Mouse (Mus musculus) lung, embryonic 16.5 days (tissue): Measurements from ENCODE around the gene Tmem106a. TPM values are rescaled to one million over a fixed set of nuclear protein-coding genes. Genes with fewer than 3 reads are reported as not detected.
"Not testable (repeated sequence)": the region's sequence is repeated elsewhere in the genome, so short reads cannot be mapped to it uniquely, and the experiment has no call there.

Experiments
- ATAC-seq: fragments of 200-750 bp; cut with Nextera tagmentation; 2 replicates; pipeline ENCODE4 v1.8.0; 2017; ENCODE audit warnings: low read depth, mild to moderate bottlenecking, moderate library complexity
- H3K27ac ChIP-seq: fragments of 300-500 bp; sonication (generic); 2 replicates; pipeline ENCODE4 v1.5.1; 2014; ENCODE audit warnings: mild to moderate bottlenecking, control low read depth, low read length
- H3K27me3 ChIP-seq: fragments of 300-500 bp; sonication (generic); 2 replicates; pipeline ENCODE4 v1.6.1; 2014; ENCODE audit warnings: low read depth, low read length, mixed read lengths; ENCODE audit not compliant: control insufficient read depth, insufficient read depth
- H3K36me3 ChIP-seq: fragments of 300-500 bp; sonication (generic); 2 replicates; pipeline ENCODE4 v1.6.1; 2014; ENCODE audit warnings: low read length; ENCODE audit not compliant: control insufficient read depth, insufficient read depth
- H3K4me1 ChIP-seq: fragments of 300-500 bp; sonication (generic); replicated peaks from 2 replicates; pipeline ENCODE4 v1.6.1; 2014; ENCODE audit warnings: low read length, mixed read lengths; ENCODE audit not compliant: control insufficient read depth, insufficient read depth
- H3K4me2 ChIP-seq: fragments of 300-500 bp; sonication (generic); 2 replicates; pipeline ENCODE4 v1.6.1; 2014; ENCODE audit warnings: low read depth, low read length, control low read depth
- H3K4me3 ChIP-seq: fragments of 300-500 bp; sonication (generic); 2 replicates; pipeline ENCODE4 v1.5.1; 2014; ENCODE audit warnings: mild to moderate bottlenecking, low read length, control low read depth
- H3K9ac ChIP-seq: fragments of 300-500 bp; sonication (generic); 2 replicates; pipeline ENCODE4 v1.6.1; 2014; ENCODE audit warnings: low read length, control low read depth
- H3K9me3 ChIP-seq: fragments of 300-500 bp; sonication (generic); 2 replicates; pipeline ENCODE4 v1.6.1; 2016; ENCODE audit warnings: low read length; ENCODE audit not compliant: control insufficient read depth
- WGBS: fragments of 180-500 bp; shearing (Covaris S2); extraction: QIAGEN DNeasy Blood & Tissue Kit; methylation state at CpG from one replicate; pipeline ENCODE4 v1.1.7; 2014; 5-methylcytosine and 5-hydroxymethylcytosine counted together
- polyA plus RNA-seq: library from polyadenylated mRNA; unstranded; fragments of >200 nt; fragmentation: Nextera tagmentation; extraction: Ambion mirVana; gene quantifications from 2 replicates; pipeline ENCODE4 v1.2.1, GENCODE M21; 2015

Tmem106a gene
- polyA plus RNA-seq, 1 experiment from 2014 or later, result 4.7 TPM

GRCm38 (mm10) chr11:101626995-101627856 is 45.2 kb downstream of the Tmem106a start, which contains the start of gene Rdm1:
Gene Rdm1 (plus strand): TSS chr11:101627195.
- Histone ChIP-seq H3K4me2 (peak within 1 kb of the TSS; percentile 79), H3K9ac (peak within 1 kb of the TSS; percentile 83), H3K27ac (peak within 1 kb of the TSS; percentile 100), H3K36me3 (no peaks in the 10 kb centered on the region), H3K4me3 (peak within 1 kb of the TSS; percentile 69), H3K9me3 (no peaks in the 10 kb centered on the region), H3K4me1 (peaks cover 2% of the 10 kb centered on the region; the same call in 1 of the 2 replicates), H3K27me3 (no peaks in the 10 kb centered on the region)
- under 1% methylated on average over 32 of the region's 34 CpGs for WGBS
- ATAC-seq, result peak; percentile 93

- Histone ChIP-seq H3K9me3 (no peaks in the 10 kb centered on the region), H3K27me3 (no peaks in the 10 kb centered on the region), H3K4me2 (peak overlapping the region; percentile 79), H3K4me1 (peaks cover 2% of the 10 kb centered on the region; the same call in 1 of the 2 replicates), H3K9ac (peak overlapping the region; percentile 83), H3K27ac (peak overlapping the region; percentile 100), H3K4me3 (peak overlapping the region; percentile 69), H3K36me3 (no peaks in the 10 kb centered on the region)
- WGBS, result under 1% methylated on average over 33 of the region's 33 CpGs
- ATAC-seq, result peak; percentile 57
Observed at GRCm38 (mm10) chr11:101627857-101628559, 46.0 kb downstream of the Tmem106a start.

GRCm38 (mm10) chr11:101628733-101629417 is 46.8 kb downstream of the Tmem106a start:
- not testable (repeated sequence) for H3K9ac ChIP-seq, H3K27me3 ChIP-seq, H3K4me1 ChIP-seq, H3K36me3 ChIP-seq, H3K27ac ChIP-seq, ATAC-seq, H3K9me3 ChIP-seq
- WGBS, result 63% methylated on average over 4 of the region's 5 CpGs
- peak overlapping the region; percentile 69 for H3K4me3 ChIP-seq
- peak overlapping the region; percentile 79 for H3K4me2 ChIP-seq

GRCm38 (mm10) chr11:101635660-101636059 is 53.6 kb downstream of the Tmem106a start:
- peaks cover 14% of the 10 kb centered on the region for H3K36me3 ChIP-seq
- H3K9me3 ChIP-seq, result no peaks in the 10 kb centered on the region
- 74% methylated on average over 10 of the region's 10 CpGs for WGBS
- ATAC-seq, result no peak
- no peak overlapping the region for H3K27ac ChIP-seq
- no peak overlapping the region for H3K9ac ChIP-seq
- H3K4me2 ChIP-seq, result no peak overlapping the region
- H3K4me3 ChIP-seq, result no peak overlapping the region
- no peaks in the 10 kb centered on the region for H3K27me3 ChIP-seq
- no peaks in the 10 kb centered on the region for H3K4me1 ChIP-seq

GRCm38 (mm10) chr11:101639761-101640160 is 57.7 kb downstream of the Tmem106a start:
- Histone ChIP-seq H3K4me2 (no peak overlapping the region), H3K4me3 (no peak overlapping the region), H3K27ac (no peak overlapping the region), H3K9me3 (no peaks in the 10 kb centered on the region), H3K4me1 (no peaks in the 10 kb centered on the region; the same call in 1 of the 2 replicates), H3K27me3 (no peaks in the 10 kb centered on the region), H3K9ac (no peak overlapping the region), H3K36me3 (peaks cover 12% of the 10 kb centered on the region)
- ATAC-seq, result no peak
- WGBS, result 76% methylated on average over 4 of the region's 4 CpGs

GRCm38 (mm10) chr11:101640857-101641709 is 59.0 kb downstream of the Tmem106a start:
- Histone ChIP-seq H3K4me3 (peak overlapping the region; percentile 44), H3K27ac (peak overlapping the region; percentile 66), H3K9ac (peak overlapping the region; percentile 64), H3K4me2 (peak overlapping the region; percentile 53)
- peak; percentile 76 for ATAC-seq
- H3K9me3 ChIP-seq, H3K27me3 ChIP-seq, H3K36me3 ChIP-seq, H3K4me1 ChIP-seq: not testable (repeated sequence)
- WGBS, result 5% methylated on average over 51 of the region's 53 CpGs

Other genes starting within 250 kb of the Tmem106a start
- gene G6pc, start 214.7 kb upstream of the Tmem106a start, polyA plus RNA-seq, result not detected in 2 replicates
- gene Aarsd1, start 164.6 kb upstream of the Tmem106a start, polyA plus RNA-seq, result 63.9 and 67.2 TPM in 2 replicates
- 7.5 and 10.1 TPM in 2 replicates for gene Gm27029, start 157.4 kb upstream of the Tmem106a start, polyA plus RNA-seq
- 19.9 and 21.0 TPM in 2 replicates for gene Rundc1, start 157.2 kb upstream of the Tmem106a start, polyA plus RNA-seq
- gene Ptges3l, start 156.9 kb upstream of the Tmem106a start, polyA plus RNA-seq, result 12.5 and 13.9 TPM in 2 replicates
- gene Rpl27, start 139.9 kb upstream of the Tmem106a start, polyA plus RNA-seq, result 273 and 291 TPM in 2 replicates
- 27.3 and 29.1 TPM in 2 replicates for gene Ifi35, start 133.8 kb upstream of the Tmem106a start, polyA plus RNA-seq
- 6.7 and 7.6 TPM in 2 replicates for gene Rnd2, start 117.2 kb upstream of the Tmem106a start, polyA plus RNA-seq
- gene Vat1, start 116.0 kb upstream of the Tmem106a start, polyA plus RNA-seq, result 50.2 and 52.0 TPM in 2 replicates
- 13.2 and 14.1 TPM in 2 replicates for gene Brca1, start 30.3 kb upstream of the Tmem106a start, polyA plus RNA-seq
- 77.7 and 87.5 TPM in 2 replicates for gene Nbr1, start 30.1 kb upstream of the Tmem106a start, polyA plus RNA-seq
- gene Gm11634, start 17.0 kb downstream of the Tmem106a start, polyA plus RNA-seq, result not detected in 2 replicates
- 52.0 and 52.1 TPM in 2 replicates for gene Rdm1, start 45.0 kb downstream of the Tmem106a start, polyA plus RNA-seq
- 6.8 and 7.4 TPM in 2 replicates for gene Arl4d, start 83.3 kb downstream of the Tmem106a start, polyA plus RNA-seq
- 26.2 and 32.1 TPM in 2 replicates for gene Dhx8, start 150.7 kb downstream of the Tmem106a start, polyA plus RNA-seq
- 10.3 and 13.4 TPM in 2 replicates for gene Etv4, start 203.1 kb downstream of the Tmem106a start, polyA plus RNA-seq